Mouse (Mus musculus) limb, embryonic 15.5 days (tissue): ENCODE results near the gene Faf2. TPM values are rescaled to one million over a fixed set of nuclear protein-coding genes. Genes with fewer than 3 reads are reported as not detected.

Experiments
- ATAC-seq: fragments of 200-750 bp; cut with Nextera tagmentation; 2 replicates; pipeline ENCODE4 v1.8.0; 2017; ENCODE audit warnings: low read depth, moderate TSS enrichment; ENCODE audit not compliant: insufficient number of reproducible peaks, low FRiP score, low TSS enrichment
- H3K27ac ChIP-seq: fragments of 300-500 bp; sonication (generic); 2 replicates; pipeline ENCODE4 v1.5.1; 2015; ENCODE audit warnings: moderate library complexity, mild to moderate bottlenecking, inconsistent platforms
- H3K27me3 ChIP-seq: fragments of 300-500 bp; sonication (generic); 2 replicates; pipeline ENCODE4 v1.6.1; 2015; ENCODE audit warnings: inconsistent platforms
- H3K36me3 ChIP-seq: fragments of 300-500 bp; sonication (generic); 2 replicates; pipeline ENCODE4 v1.6.1; 2015; ENCODE audit warnings: inconsistent platforms
- H3K4me1 ChIP-seq: fragments of 300-500 bp; sonication (generic); 2 replicates; pipeline ENCODE4 v1.6.1; 2015; ENCODE audit warnings: inconsistent platforms
- H3K4me2 ChIP-seq: fragments of 300-500 bp; sonication (generic); 2 replicates; pipeline ENCODE4 v1.6.1; 2015; ENCODE audit warnings: mild to moderate bottlenecking, inconsistent platforms
- H3K4me3 ChIP-seq: fragments of 300-500 bp; sonication (generic); 2 replicates; pipeline ENCODE4 v1.5.1; 2015; ENCODE audit warnings: mild to moderate bottlenecking, inconsistent platforms
- H3K9ac ChIP-seq: fragments of 300-500 bp; sonication (generic); 2 replicates; pipeline ENCODE4 v1.6.1; 2015; ENCODE audit warnings: inconsistent platforms
- H3K9me3 ChIP-seq: fragments of 300-500 bp; sonication (generic); 2 replicates; pipeline ENCODE4 v1.6.1; 2016; ENCODE audit warnings: inconsistent platforms
- WGBS: fragments of 180-500 bp; shearing (Covaris S2); methylation state at CpG from one replicate; pipeline ENCODE4 v1.1.7; 2015; 5-methylcytosine and 5-hydroxymethylcytosine counted together
- polyA plus RNA-seq: library from polyadenylated mRNA; unstranded; fragments of >200 nt; fragmentation: Nextera tagmentation; extraction: Ambion mirVana; gene quantifications from 2 replicates; pipeline ENCODE4 v1.2.1, GENCODE M21; 2015

Gene Faf2
- polyA plus RNA-seq, 1 experiment from 2014 or later: 81.9 TPM

DNA sequence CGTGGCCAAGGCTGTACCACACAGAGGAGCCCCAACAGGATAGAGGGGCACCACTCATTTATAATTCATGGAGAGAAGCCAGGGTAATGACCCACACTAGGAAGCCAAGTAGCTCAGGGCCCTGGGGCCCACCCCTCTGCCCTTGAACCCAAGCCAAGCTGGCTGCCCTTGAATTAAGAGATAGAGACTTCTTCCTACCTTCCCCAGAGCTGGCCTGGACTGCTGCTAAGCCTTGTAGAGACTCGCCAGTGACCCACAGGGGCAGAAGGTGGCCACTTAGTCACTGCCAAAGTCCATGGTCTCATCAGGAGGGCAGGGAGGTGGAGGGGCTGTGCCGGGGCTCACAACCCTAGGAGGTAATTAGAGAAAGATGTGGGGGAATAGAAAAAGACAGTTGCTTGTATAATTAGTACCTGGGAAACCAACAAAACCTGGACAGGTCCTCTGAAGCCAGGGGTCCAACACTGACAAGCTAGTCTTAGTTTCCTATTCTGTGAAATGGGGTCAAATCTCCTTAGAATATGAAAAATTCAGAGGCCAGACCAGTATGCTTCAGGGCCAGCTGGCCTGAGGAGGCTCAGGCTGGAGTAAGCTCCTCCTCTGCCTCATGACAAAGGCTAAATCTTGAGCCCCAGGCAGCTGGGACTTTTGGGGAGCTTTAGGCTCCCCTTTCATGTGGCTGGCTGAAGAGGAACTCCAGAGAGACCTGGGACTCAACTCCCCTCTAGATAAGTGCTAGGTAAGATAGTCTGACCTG lies 62.7 kb downstream of the Faf2 start:
- Histone ChIP-seq H3K4me3 (no peak overlapping the region), H3K9ac (0 out of 2 replicates have a peak overlapping the region, but pooled peaks have one; percentile 5), H3K4me1 (peaks cover 41% of the 10 kb centered on the region), H3K4me2 (no peak overlapping the region), H3K36me3 (peaks cover 48% of the 10 kb centered on the region), H3K9me3 (no peaks in the 10 kb centered on the region), H3K27ac (no peak overlapping the region), H3K27me3 (no peaks in the 10 kb centered on the region)
- WGBS: 55% methylated on average over 3 of the region's 3 CpGs
- ATAC-seq: no peak

DNA sequence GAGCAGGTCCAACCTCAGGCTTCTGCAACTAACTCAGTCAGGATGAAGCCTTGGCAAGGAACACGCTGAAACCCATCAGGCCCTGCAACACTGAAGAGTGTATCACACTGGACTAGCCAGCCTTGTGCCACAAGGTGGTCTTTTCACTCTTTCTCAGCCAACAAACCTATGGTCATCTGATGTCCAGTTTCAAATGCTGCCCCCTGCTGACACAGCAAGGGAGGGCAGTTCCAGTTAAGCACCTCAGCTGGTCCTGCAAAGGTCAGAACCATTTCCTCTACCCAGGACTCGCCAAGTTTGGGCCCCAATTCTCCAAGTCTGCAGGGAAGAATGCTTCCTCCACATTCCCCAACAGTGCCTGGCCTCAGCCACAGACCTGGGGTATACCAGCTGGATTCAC lies 63.6 kb downstream of the Faf2 start:
- 44% methylated on average over 2 of the region's 2 CpGs for WGBS
- H3K9ac ChIP-seq: 0 out of 2 replicates have a peak overlapping the region, but pooled peaks have one; percentile 5

DNA sequence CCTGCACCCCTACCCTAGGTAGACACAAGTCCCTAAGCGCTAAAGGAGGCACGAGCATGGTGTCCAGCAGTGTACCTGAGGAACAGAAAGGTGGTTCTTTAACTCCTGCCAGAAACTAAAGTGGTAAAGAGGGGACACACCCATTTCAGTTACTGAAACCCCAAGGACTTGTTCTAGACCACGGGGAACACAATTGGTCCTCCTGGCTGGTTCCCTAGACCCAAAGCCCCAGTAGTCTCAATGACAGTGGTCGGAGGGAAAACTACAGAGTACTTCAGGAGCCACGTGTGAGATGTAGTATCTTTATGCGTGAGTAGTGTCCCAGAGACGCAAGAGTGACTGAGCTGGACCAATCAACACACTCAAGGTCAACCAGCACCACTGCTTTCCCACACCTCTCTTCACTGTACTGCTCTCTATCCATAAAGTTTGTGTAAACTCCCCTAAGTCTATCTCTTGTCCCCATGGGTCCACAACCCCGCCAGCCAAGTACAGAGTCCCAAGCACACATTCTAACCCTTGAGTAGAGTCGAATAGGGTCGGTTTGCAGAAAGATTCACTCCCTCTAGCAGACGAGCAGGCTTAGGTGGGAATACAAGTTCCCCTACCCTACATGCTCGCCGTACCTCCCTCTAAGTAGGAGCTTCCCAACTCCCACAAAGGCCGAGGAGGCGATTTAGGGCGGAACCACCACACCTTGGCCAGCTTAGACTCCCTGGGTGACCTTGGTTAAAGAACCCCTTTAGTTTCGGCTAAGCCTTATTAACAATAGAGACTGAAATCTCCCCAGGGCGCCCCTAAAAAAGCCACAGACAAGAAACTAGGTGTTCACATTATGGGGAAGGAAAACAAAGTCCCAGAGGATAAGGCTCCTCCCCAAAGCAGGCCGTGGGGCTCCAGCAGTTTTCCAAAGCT lies 64.8 kb downstream of the Faf2 start:
- peaks cover 29% of the 10 kb centered on the region for H3K36me3 ChIP-seq
- 5% methylated on average over 19 of the region's 19 CpGs for WGBS
- peak overlapping the region; percentile 99 for H3K27ac ChIP-seq
- no peaks in the 10 kb centered on the region for H3K27me3 ChIP-seq
- H3K4me2 ChIP-seq: peak overlapping the region; percentile 64
- H3K9ac ChIP-seq: peak overlapping the region; percentile 95
- ATAC-seq: no peak
- H3K9me3 ChIP-seq: no peaks in the 10 kb centered on the region
- H3K4me1 ChIP-seq: peaks cover 48% of the 10 kb centered on the region
- H3K4me3 ChIP-seq: peak overlapping the region; percentile 94

More for the DNA sequence above, 63.6 kb downstream of the Faf2 start:
- Histone ChIP-seq H3K4me1 (peaks cover 42% of the 10 kb centered on the region), H3K27ac (no peak overlapping the region), H3K4me2 (peak overlapping the region; percentile 64), H3K9me3 (no peaks in the 10 kb centered on the region), H3K27me3 (no peaks in the 10 kb centered on the region), H3K36me3 (peaks cover 42% of the 10 kb centered on the region), H3K4me3 (no peak overlapping the region)
- no peak for ATAC-seq

DNA sequence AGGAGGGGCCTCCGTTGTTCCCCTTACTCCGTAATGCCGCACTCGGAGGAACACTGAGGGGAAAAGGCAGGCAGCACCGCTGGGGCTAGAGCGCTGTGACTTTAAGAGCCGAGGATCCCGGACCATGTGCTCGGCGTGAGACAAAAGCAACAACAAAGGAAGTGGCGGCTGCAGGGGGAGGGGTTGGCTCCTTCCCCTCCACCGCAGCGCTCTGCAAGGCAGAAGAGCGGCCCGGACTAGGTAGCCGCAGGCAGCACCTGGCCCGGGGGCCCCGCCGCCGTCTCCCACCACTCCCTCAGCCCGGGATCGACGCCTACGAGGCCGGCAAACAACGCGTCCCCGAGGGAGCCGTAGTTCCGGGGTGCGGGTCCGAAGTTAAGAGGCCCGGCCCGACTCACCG lies 65.5 kb downstream of the Faf2 start:
- H3K36me3 ChIP-seq: peaks cover 22% of the 10 kb centered on the region
- 0% methylated on average over 35 of the region's 35 CpGs for WGBS
- peak; percentile 52; the same call in 1 of the 2 replicates for ATAC-seq
- H3K4me2 ChIP-seq: peak overlapping the region; percentile 64
- H3K9ac ChIP-seq: peak overlapping the region; percentile 95
- H3K4me1 ChIP-seq: peaks cover 55% of the 10 kb centered on the region
- H3K4me3 ChIP-seq: peak overlapping the region; percentile 94
- peak overlapping the region; percentile 99 for H3K27ac ChIP-seq
- no peaks in the 10 kb centered on the region for H3K27me3 ChIP-seq
- H3K9me3 ChIP-seq: no peaks in the 10 kb centered on the region

DNA sequence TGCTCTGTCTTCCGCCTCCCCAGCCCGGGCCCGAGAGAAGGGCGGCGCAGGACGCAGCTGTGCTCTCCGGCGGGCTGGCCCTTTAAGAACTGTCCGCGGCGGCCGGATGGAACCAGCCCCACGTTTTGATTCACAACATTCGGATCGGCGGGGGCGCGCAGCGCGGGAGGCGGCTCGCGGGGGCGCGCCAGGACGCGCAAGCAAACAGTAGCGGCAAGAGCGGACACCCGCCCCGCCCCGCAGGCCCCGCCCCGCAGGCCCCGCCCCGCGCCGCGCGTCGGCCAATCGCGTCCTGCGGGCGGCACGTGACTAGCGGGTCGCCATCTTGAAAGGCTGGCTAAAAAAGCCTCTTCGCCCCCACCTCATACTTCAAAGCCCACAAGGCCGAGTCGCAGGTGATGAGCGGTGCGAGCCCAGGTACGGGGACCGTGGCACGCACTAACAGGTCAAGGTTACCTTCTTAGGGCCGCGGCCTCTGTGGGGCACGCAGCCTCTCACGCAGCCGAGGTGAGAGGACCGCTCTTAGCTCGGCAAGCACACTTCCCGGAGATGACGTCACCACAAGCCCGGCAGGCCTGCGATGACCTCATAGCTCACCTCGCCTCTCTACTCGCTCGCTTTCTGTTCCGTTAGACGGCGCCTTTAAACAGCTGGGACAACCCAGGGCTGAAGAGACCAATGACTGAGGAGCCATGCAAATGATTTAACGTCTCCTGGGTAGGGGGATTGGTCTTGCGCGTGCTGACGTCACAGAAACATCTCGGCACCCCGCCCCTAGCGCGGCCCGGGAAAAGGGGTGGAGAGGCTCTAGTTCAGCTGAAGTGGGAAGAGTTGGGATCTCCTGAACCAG lies 66.2 kb downstream of the Faf2 start:
- Histone ChIP-seq H3K36me3 (peaks cover 15% of the 10 kb centered on the region), H3K27me3 (no peaks in the 10 kb centered on the region), H3K4me2 (peak overlapping the region; percentile 64), H3K9me3 (no peaks in the 10 kb centered on the region), H3K9ac (peak overlapping the region; percentile 95), H3K4me1 (peaks cover 62% of the 10 kb centered on the region), H3K4me3 (peak overlapping the region; percentile 94), H3K27ac (peak overlapping the region; percentile 99)
- WGBS: under 1% methylated on average over 78 of the region's 82 CpGs
- ATAC-seq: peak; percentile 89

DNA sequence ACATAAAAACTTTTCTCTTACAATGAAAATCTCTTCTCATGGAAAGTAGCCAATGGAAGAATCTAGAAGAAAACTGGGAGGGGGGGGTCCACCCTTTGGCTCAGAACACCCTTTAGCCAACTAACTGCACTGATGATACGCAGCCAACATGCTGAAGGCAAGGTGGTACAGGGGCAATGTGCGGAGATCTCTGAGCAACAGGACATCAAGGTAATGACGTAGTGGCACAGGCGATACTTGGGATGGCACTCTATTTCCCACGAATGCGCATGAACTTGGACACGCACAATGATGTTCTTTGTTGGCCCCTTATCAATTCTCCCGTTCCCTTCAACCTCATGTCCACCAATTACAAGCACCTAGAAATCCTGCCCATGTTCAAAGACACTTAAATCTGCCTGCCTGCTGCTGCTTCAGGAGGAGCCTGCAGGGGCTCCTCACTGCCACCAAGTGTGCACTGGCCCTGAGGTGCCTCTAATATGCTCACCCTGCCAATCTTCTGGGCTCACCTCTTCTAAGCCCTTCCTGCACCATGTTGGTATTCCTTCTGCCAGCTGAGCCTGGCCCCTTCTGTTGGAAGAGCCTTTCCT lies 68.7 kb downstream of the Faf2 start:
- Histone ChIP-seq H3K27me3 (no peaks in the 10 kb centered on the region), H3K27ac (no peak overlapping the region), H3K9ac (no peak overlapping the region), H3K4me2 (no peak overlapping the region), H3K9me3 (no peaks in the 10 kb centered on the region), H3K4me3 (no peak overlapping the region), H3K36me3 (no peaks in the 10 kb centered on the region), H3K4me1 (peaks cover 49% of the 10 kb centered on the region)
- 91% methylated on average over 8 of the region's 8 CpGs for WGBS
- ATAC-seq: no peak

DNA sequence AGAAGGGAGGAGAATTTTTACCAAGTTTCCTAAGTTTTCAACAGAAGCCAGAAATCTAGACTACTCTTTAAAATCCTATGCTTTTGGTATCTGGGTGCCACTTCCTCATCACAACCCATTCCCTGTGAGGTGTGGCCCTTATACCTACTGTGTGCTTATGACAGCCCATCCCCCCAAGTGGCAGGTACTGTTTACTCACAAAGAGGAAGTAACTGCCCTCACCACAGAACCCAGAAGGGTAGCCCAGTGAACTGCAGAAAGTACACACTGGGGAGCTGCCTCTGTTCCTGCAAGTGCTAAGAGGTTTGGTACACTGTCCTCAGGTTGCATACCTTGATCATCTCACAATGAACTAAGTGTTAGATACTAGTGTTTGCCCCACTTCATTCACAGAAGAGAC lies 70.2 kb downstream of the Faf2 start:
- Histone ChIP-seq H3K4me1 (peaks cover 35% of the 10 kb centered on the region), H3K27me3 (no peaks in the 10 kb centered on the region), H3K4me3 (no peak overlapping the region), H3K4me2 (no peak overlapping the region), H3K9me3 (no peaks in the 10 kb centered on the region), H3K36me3 (no peaks in the 10 kb centered on the region), H3K27ac (no peak overlapping the region), H3K9ac (no peak overlapping the region)
- no peak for ATAC-seq

DNA sequence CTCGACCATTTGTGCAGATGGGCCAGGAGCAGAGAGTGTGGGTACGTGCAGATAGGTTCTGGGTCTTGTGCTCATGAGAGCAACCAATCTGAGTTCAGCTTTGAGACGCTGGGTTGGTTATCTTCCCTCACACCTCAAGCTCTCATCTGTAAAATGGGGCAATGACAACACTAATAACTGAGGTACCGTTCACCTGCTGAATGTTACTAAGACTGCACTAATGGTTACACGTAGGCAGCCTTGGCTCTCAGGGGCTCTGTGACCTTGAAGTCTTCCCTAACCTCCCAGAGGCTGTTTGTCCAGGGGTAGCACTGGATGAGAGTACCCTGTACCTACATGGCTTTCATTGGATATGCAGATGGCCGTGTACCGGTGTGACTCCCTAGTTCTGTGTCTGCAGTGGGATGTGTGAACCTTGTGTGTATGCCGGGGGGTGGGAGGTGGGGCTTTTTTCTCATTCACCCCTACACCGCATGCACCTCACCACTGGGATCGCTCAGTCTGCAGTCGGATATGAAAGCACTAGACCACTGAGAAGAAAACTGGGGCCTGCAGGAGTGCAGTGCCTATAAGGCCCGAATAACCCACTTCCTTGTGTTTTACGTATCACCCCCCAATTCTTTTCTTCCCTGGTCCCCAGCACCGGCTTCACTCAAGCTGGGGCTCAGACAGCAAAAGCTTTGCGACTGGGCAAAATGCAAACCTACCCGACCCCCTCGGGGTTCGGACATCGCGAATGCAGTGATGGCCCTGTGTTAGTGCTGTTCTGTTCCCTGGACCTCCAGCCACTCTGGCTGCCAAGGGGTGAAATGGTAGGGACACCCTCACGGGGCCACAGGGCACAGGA lies 71.3 kb downstream of the Faf2 start:
- peaks cover 35% of the 10 kb centered on the region for H3K4me1 ChIP-seq
- ATAC-seq: no peak

DNA sequence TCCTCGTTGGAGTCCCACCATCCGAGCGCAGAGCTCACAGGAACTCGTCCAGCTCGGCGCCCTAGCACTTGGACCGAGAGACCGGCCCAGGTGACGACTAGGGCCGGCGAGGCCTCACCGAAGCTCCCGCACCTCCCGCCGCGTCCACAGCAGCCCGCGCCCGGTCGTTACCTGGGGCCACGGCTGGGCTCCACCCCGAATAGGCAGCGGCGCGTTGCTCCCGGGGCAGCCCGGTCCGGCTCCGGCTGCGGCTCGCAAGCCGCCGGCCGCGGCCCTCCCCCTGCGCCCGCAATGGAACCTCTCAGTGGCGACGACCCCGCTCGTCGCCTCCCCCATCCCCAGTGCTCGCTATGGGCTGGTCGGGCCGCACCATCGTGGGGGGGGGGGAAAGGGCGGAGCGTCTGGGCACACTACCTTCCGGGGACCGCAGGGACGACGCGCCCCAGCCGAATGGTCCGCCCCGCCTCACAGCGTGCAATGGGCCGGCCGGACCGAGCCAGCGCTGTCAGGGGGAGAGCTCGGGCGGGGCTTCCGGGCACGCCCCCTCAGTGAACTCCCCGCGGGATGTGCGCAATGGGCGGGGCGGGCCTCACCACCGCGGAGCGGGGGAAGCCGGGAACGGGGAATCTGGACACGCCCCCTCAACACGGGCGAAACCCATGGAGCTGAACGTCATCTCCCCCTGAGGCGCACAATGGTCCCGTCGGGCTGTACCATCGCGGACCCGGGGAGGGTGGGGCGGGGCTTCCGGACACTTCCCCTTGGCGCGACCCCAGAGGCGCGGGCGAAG lies 72.2 kb downstream of the Faf2 start, which contains the start of gene Rnf44:
Gene Rnf44, minus strand, starts transcription at position 350 of the 790 bp plus-strand sequence.
- Histone ChIP-seq H3K9me3 (no peaks in the 10 kb centered on the region), H3K27me3 (no peaks in the 10 kb centered on the region), H3K27ac (peak within 1 kb of the TSS; percentile 96), H3K4me1 (peaks cover 29% of the 10 kb centered on the region), H3K4me3 (peak within 1 kb of the TSS; percentile 96), H3K9ac (peak within 1 kb of the TSS; percentile 86), H3K4me2 (peak within 1 kb of the TSS; percentile 87), H3K36me3 (no peaks in the 10 kb centered on the region)
- WGBS: under 1% methylated on average over 84 of the region's 92 CpGs
- ATAC-seq: peak; percentile 100

More for the DNA sequence above, 71.3 kb downstream of the Faf2 start:
- Histone ChIP-seq H3K9me3 (no peaks in the 10 kb centered on the region), H3K4me2 (peak overlapping the region; percentile 87), H3K4me3 (peak overlapping the region; percentile 96), H3K36me3 (no peaks in the 10 kb centered on the region), H3K27ac (peak overlapping the region; percentile 96), H3K9ac (peak overlapping the region; percentile 86), H3K27me3 (no peaks in the 10 kb centered on the region)
- 12% methylated on average over 21 of the region's 21 CpGs for WGBS
